In the genomic region with DNA sequence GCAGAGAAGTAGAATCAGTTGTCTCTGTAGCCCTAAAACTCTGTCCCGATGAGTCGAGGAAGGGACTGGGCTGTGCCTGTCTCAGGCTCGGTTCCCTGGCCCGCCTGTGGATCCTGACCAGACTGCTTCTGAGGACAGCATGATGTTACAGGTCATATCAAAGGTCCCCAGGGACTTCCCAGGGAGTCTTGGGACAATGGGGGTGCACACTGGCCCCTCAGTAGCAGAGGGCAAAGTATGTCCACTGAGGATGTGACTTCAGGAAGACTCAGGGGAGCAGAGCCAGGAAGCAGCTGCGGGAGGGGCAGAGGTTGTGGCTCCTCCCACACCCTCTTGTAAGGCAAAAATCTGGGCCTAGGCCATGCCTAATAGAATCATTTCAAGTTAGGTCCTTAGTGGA, we compare ENCODE assay signal across 21 mouse cellular contexts. TPM values are rescaled to one million over a fixed set of nuclear protein-coding genes. Genes with fewer than 3 reads are reported as not detected.
A peak's percentile ranks its signal among the peaks of the same experiment; 100 is the strongest.
DNase-seq lines count a peak whose midpoint lies in the region; ATAC-seq lines count a peak whose summit lies in the region.
"Had no signal": no experiment of that assay in that cellular context is flagged by ENCODE, and none has a peak within 500 bp of the region (broad histone marks: within the 10 kb centered on the region; RNA-seq: fewer than 3 reads in every experiment).

No protein-coding gene starts in this region.

- peak; percentile 58 for DNase-seq in cerebellum, adult 11-12 months
- no peak for DNase-seq in cerebellum, postnatal 36 days
- DNase-seq in kidney, adult 18-20 months: peak; percentile 19
- no peak for DNase-seq in embryonic facial prominence, embryonic 10.5 days (ENCODE audit: low spot score)
- peak; percentile 47 for DNase-seq in kidney, postnatal 10 days
- no peak for DNase-seq in spleen, postnatal 36 days (ENCODE audit: low spot score in 2 of 2)
- DNase-seq in ovary, postnatal 36 days (ENCODE audit: low spot score): no peak
- DNase-seq: cerebellum, adult 8-10 months; embryo, embryonic 11 days; layer of hippocampus, adult 9-11 months; liver; thymus, postnatal 36 days had no signal

- 62% methylated on average over 5 of the region's 5 CpGs for WGBS in kidney, embryonic 15.5 days
- 60% methylated on average over 5 of the region's 5 CpGs for WGBS in embryonic facial prominence, embryonic 10.5 days

- H3K4me2 ChIP-seq in kidney, embryonic 15.5 days: no peak overlapping the region
- H3K4me2 ChIP-seq: hindbrain, embryonic 12.5 days; intestine, embryonic 15.5 days had no signal

- H3K27me3 ChIP-seq in kidney, embryonic 15.5 days: peaks cover 16% of the 10 kb centered on the region
- peaks cover 50% of the 10 kb centered on the region for H3K27me3 ChIP-seq in embryonic facial prominence, embryonic 10.5 days (replicated peaks; ENCODE audit: low read depth, poor library complexity, severe bottlenecking)
- H3K27me3 ChIP-seq: hindbrain, embryonic 12.5 days; intestine, embryonic 15.5 days had no signal

- no peak overlapping the region for H3K27ac ChIP-seq in kidney, embryonic 15.5 days
- H3K27ac ChIP-seq in embryonic facial prominence, embryonic 10.5 days (replicated peaks): peak overlapping the region; percentile 14; the same call in 1 of the 2 replicates
- H3K27ac ChIP-seq: heart, adult 2 months; intestine, embryonic 15.5 days had no signal

- no peak overlapping the region for H3K9ac ChIP-seq in kidney, embryonic 15.5 days
- H3K9ac ChIP-seq: hindbrain, embryonic 12.5 days; intestine, embryonic 15.5 days had no signal

- H3K36me3 ChIP-seq in kidney, embryonic 15.5 days: no peaks in the 10 kb centered on the region
- no peaks in the 10 kb centered on the region for H3K36me3 ChIP-seq in embryonic facial prominence, embryonic 10.5 days (replicated peaks)
- H3K36me3 ChIP-seq: hindbrain, embryonic 12.5 days; intestine, embryonic 15.5 days had no signal

- peaks cover 18% of the 10 kb centered on the region for H3K4me1 ChIP-seq in kidney, embryonic 15.5 days
- H3K4me1 ChIP-seq in embryonic facial prominence, embryonic 10.5 days: peaks cover 42% of the 10 kb centered on the region
- H3K4me1 ChIP-seq: intestine, embryonic 15.5 days had no signal

- no peak for ATAC-seq in kidney, embryonic 15.5 days (replicated peaks; ENCODE audit: low FRiP score)
- ATAC-seq: forebrain, embryonic 16.5 days; intestine, embryonic 15.5 days; midbrain, embryonic 16.5 days had no signal

- no peaks in the 10 kb centered on the region for H3K9me3 ChIP-seq in kidney, embryonic 15.5 days (replicated peaks)
- H3K9me3 ChIP-seq in embryonic facial prominence, embryonic 10.5 days: no peaks in the 10 kb centered on the region
- H3K9me3 ChIP-seq: hindbrain, embryonic 12.5 days; intestine, embryonic 15.5 days had no signal

- no peak overlapping the region for H3K4me3 ChIP-seq in kidney, embryonic 15.5 days (replicated peaks)
- H3K4me3 ChIP-seq in embryonic facial prominence, embryonic 10.5 days: no peak overlapping the region
- H3K4me3 ChIP-seq: heart, adult 2 months; hindbrain, embryonic 12.5 days; intestine, embryonic 15.5 days; megakaryocyte, embryonic 14.5 days had no signal

RNA-seq across cellular contexts. Expression of gene Gm6588, which starts 37.2 kb away (rescaled TPM):
- polyA plus RNA-seq in kidney, embryonic 15.5 days (2015; fragmentation: Nextera tagmentation; extraction: Ambion mirVana): not detected in 2 replicates
- not detected in 2 replicates for polyA plus RNA-seq in embryonic facial prominence, embryonic 10.5 days (2016; fragmentation: Nextera tagmentation; extraction: Ambion mirVana)
- polyA plus RNA-seq: C2C12; heart, adult 2 months; intestine, embryonic 15.5 days; spleen, adult 2 months had no signal

Comparison
In these comparisons a context has a peak if more than half of its experiments do, and no peak if none do; other contexts are left out.
1. DNase-seq: peak in cerebellum, adult 11-12 months (single experiment), kidney, adult 18-20 months (single experiment) and kidney, postnatal 10 days (single experiment); none in cerebellum, postnatal 36 days (0 of 2), embryonic facial prominence, embryonic 10.5 days (single experiment), spleen, postnatal 36 days (0 of 2) and ovary, postnatal 36 days (single experiment).